Mouse (Mus musculus): ENCODE results near the gene Fam160a1.

Fam160a1 gene

DNA sequence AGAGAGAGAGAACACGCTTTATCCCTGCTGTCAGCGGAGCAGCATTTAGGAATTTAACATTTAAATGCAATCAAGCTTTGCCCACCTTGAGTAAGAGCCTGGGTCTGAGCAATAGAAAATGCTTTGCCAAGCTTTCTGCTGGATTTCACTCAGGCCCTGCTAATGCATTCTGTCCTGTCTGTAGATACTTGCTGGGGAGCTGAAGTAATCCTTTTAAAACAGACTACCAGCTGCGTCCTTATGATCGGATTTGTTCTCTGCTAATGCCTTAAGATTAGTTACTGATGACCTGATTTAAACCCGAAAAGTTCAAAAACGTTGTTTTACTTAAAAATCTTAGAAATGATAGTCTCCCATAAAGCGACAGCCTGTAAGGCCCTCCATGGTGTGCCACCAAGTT lies 136.0 kb downstream of the Fam160a1 start:
- no peak for DNase-seq (ENCODE audit: extremely low spot score, low spot score)

DNA sequence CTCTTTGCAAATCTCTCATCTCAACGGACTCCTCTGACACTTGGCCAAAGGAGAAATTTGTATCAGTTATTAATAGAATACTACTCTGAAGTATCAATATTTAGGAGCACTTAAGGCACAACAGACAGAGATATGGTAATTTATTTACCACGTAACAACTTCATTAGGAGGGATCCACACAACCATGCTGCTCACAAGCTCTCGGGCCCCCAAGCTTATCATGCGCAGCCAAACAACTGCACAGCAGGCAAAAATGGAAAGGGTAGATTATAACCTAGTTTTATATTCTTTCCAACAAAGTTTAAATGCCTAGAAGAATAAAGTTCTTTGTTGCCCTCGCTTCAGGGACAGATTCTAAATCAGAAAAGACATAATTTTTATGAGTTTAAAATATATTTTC lies 137.1 kb downstream of the Fam160a1 start:
- DNase-seq (ENCODE audit: extremely low spot score, low spot score): no peak

DNA sequence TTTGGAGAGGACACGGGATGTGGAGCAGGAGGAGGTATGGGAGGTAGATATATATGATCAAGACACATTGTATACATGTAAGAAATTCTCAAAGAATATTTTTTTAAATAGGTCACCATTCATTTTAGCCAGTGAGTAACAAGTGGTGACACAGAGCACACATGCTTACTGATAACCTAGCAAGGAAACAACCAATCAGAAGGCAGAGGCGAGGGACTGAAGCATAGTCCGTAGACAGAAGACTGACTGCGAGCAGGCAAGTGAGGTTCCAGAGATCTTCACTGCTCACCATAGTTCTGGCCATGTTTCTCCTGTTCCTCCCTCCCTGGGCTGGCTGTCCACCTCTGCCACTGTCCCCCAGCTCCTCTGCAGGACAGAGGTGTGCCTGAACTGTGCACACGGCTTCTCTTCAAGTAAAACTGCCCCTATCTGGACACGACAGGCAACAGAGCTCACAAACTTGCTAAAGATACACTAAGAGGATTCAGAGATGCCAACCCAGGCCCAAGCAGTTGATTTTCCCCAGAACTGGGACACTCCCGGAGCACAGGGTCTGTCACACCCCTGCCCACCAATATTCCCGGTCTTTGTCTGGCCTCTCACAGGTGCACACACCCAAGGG lies 137.7 kb downstream of the Fam160a1 start:
- no peak for DNase-seq (ENCODE audit: extremely low spot score, low spot score)

DNA sequence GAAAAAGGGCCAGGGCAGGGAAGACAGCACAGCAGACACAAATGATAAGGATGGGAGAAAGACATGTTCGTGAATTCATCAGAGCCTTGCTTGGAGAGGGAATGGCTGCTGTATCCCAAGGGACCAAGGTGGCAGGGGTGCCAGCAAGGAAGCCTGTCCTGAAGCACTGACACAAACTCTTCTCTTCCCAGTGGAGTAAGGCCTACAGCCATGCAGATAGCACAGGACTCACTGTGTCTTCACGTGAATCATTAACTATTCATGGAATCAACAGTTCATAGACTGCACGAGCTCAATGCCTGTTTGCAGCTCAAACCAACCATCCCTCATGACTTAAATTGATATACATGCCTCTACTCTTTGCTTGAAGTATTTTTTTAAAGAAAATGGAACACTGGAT lies 139.1 kb downstream of the Fam160a1 start:
- no peak for DNase-seq (ENCODE audit: extremely low spot score, low spot score)

DNA sequence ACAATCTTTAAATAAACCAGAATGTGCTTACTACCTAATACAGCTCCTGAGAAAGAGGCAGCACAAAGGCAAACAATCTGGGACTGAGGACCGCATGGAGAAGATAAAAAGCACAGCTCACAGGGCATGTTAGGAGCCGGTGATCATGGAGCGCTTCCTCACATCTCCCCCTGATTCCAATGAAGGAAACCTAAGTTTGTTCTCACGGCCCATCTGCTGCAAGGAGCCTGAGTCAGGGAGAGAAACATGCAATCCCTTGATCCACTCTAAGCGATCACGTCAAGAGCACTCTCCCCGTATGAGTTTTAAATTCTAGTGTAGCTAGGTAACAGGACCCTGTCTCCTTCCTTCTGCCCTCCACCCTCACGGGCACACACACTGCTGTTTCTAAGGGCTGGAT lies 140.0 kb downstream of the Fam160a1 start:
- no peak for DNase-seq (ENCODE audit: extremely low spot score, low spot score)

DNA sequence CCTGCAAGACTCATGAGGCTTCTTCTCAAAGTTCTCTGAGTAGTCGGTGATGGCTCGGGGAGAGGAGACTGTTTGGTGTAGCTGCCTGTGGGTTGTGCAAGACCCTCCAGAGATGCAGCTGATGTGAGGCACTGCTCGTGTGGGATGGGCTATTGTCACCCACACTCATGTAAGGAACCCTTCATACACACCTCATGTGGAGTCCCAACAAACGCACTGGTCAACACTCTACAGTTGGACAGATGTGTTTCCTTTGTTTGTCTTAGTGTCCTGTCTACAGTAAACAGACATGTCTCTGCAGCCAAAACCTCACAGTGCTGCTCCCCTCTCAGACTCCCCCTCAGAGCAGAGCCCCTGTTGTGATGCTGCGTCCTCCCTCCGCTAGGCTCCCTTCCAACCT lies 147.2 kb downstream of the Fam160a1 start:
- no peak for DNase-seq (ENCODE audit: extremely low spot score, low spot score)

DNA sequence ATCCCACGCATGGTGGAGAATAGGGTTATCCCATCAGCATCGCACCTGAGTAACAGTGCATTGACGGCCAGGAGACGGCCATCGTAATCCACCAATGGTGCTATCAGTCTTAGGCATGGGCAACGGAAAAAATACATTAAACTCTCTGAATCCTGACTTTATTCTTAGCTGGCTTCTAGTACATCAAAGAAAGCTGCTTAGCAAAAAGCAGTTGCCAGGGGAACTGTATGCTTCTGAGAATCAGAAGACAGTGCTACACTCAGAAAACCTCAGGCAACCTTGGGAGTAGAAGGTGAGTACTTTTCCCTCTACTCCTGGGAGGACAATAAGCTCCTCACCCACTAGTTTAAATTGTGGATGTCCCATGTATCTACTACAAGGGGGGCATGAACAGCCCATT lies 149.4 kb downstream of the Fam160a1 start:
- DNase-seq (ENCODE audit: extremely low spot score, low spot score): no peak

DNA sequence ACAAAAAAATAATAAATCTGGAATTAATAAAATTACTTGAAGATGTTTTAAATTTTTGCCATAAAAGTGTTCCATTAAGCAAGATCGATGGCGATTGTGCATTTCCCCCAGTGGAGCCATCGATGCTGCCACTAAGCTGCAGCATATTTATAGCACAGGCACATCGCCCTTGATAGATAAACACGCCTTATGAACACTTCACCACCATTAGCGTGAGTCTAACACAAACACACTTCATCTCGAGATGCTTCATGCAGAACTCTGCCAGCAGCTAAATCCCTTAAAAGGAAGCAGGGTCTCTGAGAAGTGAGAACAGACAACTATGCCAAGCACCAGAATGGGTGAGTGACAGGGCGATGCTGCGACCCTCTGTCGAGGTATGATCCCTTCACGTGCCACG lies 150.4 kb downstream of the Fam160a1 start:
- DNase-seq (ENCODE audit: extremely low spot score, low spot score): no peak

DNA sequence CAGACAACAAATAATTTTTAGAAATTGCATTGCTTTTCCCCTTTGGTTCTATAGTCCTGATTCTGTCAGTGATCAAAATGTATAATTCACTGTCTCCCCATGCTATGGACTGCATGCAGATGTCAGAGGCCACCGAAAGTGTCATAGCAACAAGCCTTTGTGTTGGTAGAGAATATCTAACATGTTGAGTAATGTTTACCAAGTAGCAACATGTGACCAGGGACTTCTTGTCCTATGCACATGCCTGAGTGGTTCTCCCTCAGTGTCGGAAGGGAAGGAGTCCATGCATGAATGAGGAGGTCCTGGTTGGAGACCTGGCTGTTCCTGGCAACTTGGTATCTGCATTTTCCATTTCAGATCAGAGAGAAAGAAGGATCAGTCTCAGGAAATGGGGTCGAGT lies 150.9 kb downstream of the Fam160a1 start:
- DNase-seq (ENCODE audit: extremely low spot score, low spot score): no peak

DNA sequence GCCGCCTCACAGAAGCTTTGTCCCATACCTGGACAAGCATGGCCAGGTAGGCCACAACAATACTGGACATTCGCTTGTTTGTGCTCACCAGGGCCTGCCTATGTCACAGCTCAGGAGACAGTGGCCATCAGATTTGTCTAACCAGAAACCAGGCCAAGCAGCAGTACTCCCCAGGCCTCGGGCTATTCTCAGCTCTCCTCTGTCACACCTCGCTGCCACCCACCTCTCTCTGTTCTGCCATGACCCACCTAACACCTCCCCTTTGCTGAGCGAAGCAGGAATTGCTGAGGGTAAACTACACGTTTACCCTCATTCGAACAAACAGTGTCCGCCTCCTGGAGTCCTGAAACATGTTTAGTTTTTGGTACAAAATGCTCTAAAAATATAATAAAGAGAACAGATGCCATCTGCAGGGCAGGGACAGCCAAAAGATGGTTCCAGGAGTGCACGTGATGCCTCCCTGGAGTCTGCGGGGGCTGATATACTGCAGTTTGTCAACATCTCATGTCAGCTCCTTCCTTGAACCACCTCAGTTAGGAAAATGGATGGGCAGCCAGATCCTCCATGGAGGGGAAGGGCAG lies 152.4 kb downstream of the Fam160a1 start:
- DNase-seq (ENCODE audit: extremely low spot score, low spot score): no peak

DNA sequence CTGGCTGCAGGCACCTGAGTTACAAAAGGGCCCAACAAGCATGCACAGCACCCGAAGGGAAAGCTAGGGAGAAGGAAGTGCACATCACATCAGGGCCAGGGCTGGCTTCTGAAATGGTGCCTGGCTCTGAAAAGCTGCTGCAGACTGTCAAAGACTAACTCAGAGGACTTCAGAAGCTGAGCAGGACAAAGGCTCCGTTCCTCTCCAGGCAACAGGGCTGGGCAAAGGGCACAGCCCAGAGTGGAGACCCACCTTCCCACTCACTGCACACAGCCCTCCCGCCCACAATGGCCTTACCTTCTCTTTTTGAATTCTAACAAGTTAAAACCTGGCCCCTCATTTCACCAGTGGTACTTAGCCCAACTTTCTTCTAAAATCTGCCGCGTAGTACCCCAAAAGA lies 153.3 kb downstream of the Fam160a1 start:
- no peak for DNase-seq (ENCODE audit: extremely low spot score, low spot score)

DNA sequence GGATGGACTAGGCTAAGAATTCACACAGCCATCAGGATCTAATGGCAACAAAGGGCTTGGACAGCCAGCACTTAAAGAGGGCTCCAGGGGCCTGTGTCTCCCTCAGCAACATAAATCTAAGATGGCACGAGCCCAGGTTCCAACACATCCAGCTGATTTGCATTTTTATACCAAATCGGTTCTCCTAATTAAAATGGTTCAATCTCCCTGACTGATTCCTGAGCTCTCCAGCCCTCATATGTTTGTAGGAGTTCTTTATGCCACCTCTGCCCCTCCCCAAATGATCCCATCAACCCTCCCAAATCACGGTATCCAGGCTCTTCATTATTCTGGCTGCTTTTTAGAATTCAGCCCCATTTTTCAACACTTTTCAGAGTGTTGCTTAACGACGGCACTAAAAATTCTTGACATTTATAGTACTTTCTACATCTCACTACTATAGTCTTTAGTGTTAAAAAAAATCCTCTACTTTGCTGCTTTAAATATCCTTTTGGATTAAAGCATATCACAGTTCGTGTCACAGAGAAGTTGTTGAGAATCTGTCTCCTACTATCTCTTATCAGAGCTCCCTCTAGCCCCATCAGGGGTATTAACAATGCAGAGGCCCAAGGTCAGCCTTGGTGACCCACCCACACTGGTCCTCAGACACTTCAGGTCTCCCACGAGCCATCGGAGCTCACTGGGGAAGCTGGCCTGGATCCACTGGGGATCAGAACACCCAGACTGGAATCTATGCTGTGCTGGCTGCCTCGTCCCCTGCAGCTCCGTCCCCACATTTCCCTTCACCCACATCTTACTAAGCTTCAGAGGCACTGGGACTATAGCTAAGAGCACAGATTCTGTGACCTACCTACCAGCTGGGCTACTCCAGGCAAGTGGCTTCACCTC lies 154.9 kb downstream of the Fam160a1 start:
- DNase-seq (ENCODE audit: extremely low spot score, low spot score): no peak

DNA sequence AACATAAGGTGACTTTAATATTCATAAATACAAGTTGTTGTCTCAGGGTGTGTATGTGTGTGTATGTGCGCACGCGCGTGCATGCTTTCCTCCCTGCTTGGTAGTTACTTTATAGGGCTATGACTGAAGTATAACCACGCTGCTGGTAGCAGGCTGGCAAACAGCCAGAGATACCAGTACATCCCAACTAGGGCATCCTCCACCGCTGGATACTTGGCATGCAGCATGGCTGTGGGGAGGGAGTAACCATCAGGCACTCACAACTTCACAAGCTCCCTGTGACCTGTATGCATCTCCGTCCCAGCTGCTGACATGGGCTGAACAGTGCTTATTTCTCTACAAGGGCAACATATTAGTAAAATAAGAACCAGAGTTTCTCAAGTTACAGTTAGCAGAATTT lies 157.4 kb downstream of the Fam160a1 start:
- no peak for DNase-seq (ENCODE audit: extremely low spot score, low spot score)

DNA sequence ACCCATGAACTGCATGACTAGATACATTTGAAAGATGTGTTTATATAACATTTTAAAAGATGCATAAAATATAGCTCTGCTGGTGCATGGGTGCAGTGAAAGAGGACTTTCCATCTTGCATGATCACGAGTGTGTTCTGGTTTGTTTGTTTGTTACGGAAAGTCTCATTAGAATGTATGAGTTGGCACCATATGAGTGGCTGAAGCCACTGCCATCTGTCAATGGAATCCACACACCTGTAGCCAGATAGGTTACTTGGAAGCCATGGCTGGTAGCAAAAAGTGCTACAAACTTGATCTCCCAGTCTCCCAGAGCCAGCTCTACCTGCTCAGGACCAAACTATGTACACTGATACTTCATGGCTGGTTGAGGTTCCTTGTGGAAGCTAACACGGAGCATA lies 161.6 kb downstream of the Fam160a1 start:
- no peak for DNase-seq (ENCODE audit: extremely low spot score, low spot score)

DNA sequence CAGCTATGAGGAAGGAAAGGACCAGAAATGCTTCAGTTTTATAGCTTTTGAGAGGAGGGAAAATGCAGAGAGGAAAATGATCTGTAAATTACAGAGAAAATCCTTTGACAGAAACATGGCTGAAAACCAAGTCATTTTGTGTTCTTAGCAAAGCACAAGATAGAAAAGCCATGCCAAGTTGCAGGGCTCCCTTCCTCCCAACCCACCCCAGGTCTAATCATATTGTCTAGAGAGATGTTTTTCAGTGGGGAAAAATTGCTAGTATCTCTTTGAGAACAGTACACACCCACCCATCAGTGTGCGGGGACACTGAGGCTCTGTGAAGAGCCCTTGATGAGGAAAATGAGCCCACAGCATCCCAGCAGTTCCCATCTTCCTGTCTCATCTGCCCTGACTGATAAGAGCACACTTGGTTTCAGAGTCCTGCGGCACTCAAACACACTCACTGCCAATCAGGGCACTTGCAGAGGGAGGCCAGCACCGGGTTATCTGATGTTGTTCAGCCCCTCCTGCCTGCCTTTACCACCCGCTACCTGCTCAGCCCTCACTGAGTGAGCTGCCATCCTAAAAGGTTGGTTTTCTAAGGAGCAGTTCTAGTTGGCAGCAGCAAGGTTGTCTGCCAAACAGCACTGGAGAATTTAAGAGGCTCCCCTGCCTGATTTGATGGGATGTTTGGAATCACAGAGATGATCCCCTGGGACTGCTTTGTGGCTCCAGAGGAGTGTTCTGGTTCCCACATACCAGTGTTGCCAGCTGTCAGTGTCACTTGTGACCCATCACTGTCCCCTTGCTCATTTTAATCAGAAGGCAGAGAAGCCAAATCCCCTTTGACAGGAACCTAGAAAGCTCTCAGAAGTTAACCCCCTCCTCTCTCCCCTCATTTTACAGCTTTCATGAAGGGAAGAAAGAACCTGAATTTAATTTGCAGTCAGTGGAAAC lies 164.1 kb downstream of the Fam160a1 start:
- DNase-seq (ENCODE audit: extremely low spot score, low spot score): no peak

DNA sequence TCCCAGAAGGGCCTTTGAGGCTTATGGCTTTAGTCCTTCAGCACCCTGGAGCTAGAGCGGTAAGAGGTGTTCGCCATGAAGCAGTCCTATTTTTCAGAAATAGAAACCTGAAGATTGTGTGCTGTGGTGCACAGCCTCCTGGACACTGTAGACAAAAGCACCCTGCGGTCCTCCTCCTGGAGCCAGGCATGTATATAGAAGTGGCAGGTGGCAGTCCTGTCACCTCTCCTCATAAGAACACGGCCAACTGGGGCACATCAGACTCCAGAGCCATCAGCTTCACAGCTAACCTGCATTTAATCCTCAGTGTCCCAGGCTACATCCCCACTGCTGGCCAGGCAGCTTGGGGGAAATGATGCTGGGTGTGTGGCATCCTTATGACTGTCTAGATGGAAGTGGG lies 167.9 kb downstream of the Fam160a1 start:
- DNase-seq (ENCODE audit: extremely low spot score, low spot score): no peak

DNA sequence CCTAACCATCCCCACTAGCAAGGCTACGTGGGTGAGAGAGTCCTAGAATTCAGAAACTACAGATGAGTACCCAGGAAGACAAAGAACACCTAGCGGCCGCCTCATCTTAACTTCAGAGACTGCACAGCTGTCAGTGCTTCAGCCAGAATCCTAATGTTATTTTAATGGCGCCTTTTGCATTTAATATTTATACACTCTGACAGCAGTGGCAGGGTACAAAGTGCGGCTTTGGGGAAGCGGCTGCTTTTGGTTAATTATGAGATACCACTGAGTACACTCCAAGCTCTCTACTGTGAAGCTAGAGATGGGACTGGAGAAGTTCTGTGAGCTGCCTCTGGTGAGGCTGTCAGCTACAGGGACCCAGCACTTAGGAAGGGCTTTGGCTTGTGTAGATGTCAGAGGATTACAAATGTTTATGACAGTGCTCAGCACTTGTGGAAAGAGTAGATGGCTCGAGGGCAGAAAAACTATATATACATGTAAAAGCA lies 171.5 kb downstream of the Fam160a1 start:
- no peak for DNase-seq (ENCODE audit: extremely low spot score, low spot score)

DNA sequence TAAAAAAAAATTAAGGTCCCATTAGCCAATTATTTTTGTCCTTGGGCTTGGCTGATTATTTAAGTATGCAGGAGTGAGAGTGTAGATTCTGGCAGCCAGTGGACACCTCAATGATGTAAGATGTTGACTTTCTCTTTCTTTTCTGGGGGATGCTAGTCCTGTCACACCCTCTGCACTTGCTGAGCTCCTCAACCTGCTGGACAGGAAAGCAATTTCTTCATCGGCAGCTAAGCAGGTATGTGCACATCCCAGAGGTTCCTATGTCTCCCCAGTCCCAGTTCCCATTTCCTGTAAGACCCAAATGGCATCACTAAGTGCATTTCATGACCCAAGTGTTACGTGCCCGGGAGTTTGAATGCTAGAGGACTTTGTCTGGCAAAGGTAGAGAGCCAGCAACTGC lies 172.3 kb downstream of the Fam160a1 start:
- no peak for DNase-seq (ENCODE audit: extremely low spot score, low spot score)

DNA sequence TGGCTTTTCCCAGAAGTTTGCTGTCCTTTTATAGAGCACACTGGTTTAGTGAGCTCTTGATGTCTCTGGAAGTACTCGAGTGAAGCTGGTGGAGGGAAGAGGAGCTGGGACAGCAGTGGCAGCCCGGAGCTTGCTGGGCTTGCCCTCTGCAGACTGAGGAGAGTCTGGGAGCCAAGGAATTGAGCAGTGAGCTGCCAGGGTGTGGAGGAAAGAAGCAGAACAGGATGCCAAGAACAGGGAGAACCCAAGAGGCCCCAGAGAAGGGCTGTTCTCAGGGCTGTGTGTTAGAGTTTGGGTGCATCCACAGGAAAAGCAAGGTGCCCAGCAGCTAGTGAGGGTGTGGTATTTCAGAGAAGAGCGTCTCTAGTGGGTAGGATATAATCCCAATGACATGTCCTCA lies 175.3 kb downstream of the Fam160a1 start:
- DNase-seq (ENCODE audit: extremely low spot score, low spot score): no peak

DNA sequence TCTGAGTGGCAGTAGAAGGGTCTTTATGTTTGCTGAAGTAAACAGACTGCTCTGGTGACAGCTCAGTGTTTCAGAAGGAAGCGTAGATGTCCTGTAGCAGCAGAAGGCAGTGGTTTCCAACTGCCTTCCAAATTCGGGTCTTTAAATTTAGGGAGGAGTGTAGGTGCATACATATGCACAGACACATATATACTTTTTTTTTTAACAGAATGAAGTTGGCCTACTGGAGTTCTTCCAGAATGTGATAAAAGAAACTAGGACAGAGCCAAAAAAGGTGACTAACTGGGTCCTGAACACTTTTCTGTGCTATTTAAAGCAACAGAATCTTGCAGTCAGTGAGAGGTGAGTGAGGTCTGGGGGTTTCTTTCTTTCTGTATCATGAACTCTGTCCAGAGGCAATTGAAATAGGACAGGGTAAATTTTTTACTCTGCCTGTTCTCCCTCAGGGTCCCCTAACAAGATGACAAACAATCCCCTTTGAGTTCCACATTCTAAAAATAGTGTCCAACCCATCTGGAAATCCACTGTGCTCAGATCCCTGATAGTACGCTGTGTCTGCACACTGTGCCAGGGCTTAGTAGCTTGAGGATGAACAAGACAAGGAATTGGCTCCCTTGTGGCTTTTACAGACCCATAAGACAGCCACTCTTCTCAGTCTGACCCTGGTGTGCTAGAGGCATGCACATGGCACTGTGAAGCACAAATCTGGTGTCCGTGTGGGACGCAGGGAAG lies 180.2 kb downstream of the Fam160a1 start:
- DNase-seq (ENCODE audit: extremely low spot score, low spot score): no peak

DNA sequence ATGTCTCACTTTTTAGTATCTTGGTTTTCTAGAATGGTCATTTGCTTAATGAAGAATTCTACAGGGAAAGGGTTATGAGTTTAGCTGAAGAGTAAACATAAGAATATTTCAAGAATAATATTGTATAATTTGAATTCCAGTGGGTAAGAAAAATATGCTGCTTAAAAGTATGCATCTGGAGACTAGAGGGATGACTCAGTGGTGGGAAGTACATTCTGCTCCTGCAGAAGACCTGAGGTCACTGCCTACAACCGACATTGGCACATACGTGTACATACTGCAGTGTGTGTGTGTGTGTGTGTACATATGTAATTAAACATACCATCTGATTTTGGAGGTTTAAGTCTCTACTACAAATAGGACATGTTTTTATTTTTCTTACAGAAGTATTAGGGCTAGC lies 181.5 kb downstream of the Fam160a1 start:
- DNase-seq (ENCODE audit: extremely low spot score, low spot score): no peak

All from neural tube, embryonic 10.5 days (tissue).